19 mouse cellular contexts compared by ENCODE assay signal in genomic region chr12:83405374-83406125, GRCm38 (mm10).
A peak's percentile ranks its signal among the peaks of the same experiment; 100 is the strongest.
DNase-seq lines count a peak whose midpoint lies in the region; ATAC-seq and TF ChIP-seq lines count a peak whose summit lies in the region.
"Had no signal": no experiment of that assay in that cellular context is flagged by ENCODE, and none has a peak within 500 bp of the region (broad histone marks: within the 10 kb centered on the region; RNA-seq: fewer than 3 reads in every experiment).

No protein-coding gene starts in this region.

- peak; percentile 54; the same call in 1 of the 2 replicates for ATAC-seq in kidney, embryonic 16.5 days (ENCODE audit: low FRiP score, low TSS enrichment)
- ATAC-seq: forebrain, embryonic 13.5 days; hindbrain, postnatal 0 days; Patski had no signal

- no peaks in the 10 kb centered on the region for H3K9me3 ChIP-seq in kidney, embryonic 16.5 days (ENCODE audit: low read length)
- H3K9me3 ChIP-seq: forebrain, embryonic 13.5 days; heart, embryonic 15.5 days; midbrain, embryonic 12.5 days had no signal

- H3K9ac ChIP-seq in kidney, embryonic 16.5 days (replicated peaks; ENCODE audit: low read length) = no peak overlapping the region
- H3K9ac ChIP-seq: forebrain, embryonic 13.5 days; heart, embryonic 15.5 days; liver, embryonic 14.5 days; midbrain, embryonic 12.5 days had no signal

- H3K36me3 ChIP-seq in kidney, embryonic 16.5 days (ENCODE audit: insufficient read depth, low read length) = no peaks in the 10 kb centered on the region
- H3K36me3 ChIP-seq: heart, embryonic 15.5 days; midbrain, embryonic 12.5 days had no signal

- no peak for DNase-seq in cerebellum, adult 2 months
- DNase-seq in cerebellum, adult 9-11 months = no peak
- peak; percentile 17 for DNase-seq in kidney, adult 18-20 months
- DNase-seq in kidney, postnatal 10 days = no peak
- peak; percentile 61 for DNase-seq in yolk sac, embryonic 10.5 days (ENCODE audit: low spot score)
- DNase-seq in spleen, postnatal 10 days (ENCODE audit: low spot score in 2 of 2) = no peak
- DNase-seq in adrenal gland, adult (ENCODE audit: inconsistent age in 2 of 2, low spot score in 1 of 2) = no peak
- DNase-seq: adrenal gland, postnatal 10 days; heart, adult 18-20 months; thymus, adult 18-20 months had no signal

- TF ChIP-seq CTCF in cerebellum, adult 2 months (IDR thresholded peaks at IDR 0.05; ENCODE audit: borderline replicate concordance, insufficient read depth, low read depth, low read length) = no peak

- H3K27me3 ChIP-seq in cerebellum, adult 2 months (ENCODE audit: control insufficient read depth, insufficient read depth, low read length) = no peaks in the 10 kb centered on the region
- H3K27me3 ChIP-seq in kidney, embryonic 16.5 days (ENCODE audit: insufficient read depth, low read length) = no peaks in the 10 kb centered on the region
- H3K27me3 ChIP-seq: forebrain, embryonic 13.5 days; heart, embryonic 15.5 days; midbrain, embryonic 12.5 days had no signal

- 73% methylated on average over 12 of the region's 12 CpGs for WGBS in cerebellum, adult 2 months
- WGBS in kidney, embryonic 16.5 days = 85% methylated on average over 12 of the region's 12 CpGs

- H3K4me2 ChIP-seq in kidney, embryonic 16.5 days (replicated peaks; ENCODE audit: low read depth, low read length) = no peak overlapping the region
- H3K4me2 ChIP-seq: forebrain, embryonic 13.5 days; heart, embryonic 15.5 days; midbrain, embryonic 12.5 days had no signal

- peak overlapping the region; percentile 12 for H3K27ac ChIP-seq in cerebellum, adult 2 months (ENCODE audit: insufficient read depth, low read length)
- no peak overlapping the region for H3K27ac ChIP-seq in kidney, embryonic 16.5 days (ENCODE audit: low read length)
- H3K27ac ChIP-seq: forebrain, embryonic 13.5 days; heart, embryonic 15.5 days; hindbrain, postnatal 0 days; kidney, postnatal 0 days; liver, embryonic 14.5 days; macrophage; midbrain, embryonic 12.5 days had no signal

- TF ChIP-seq POLR2A in cerebellum, adult 2 months (IDR thresholded peaks at IDR 0.05; ENCODE audit: borderline replicate concordance, insufficient read depth, low read length) = no peak

- H3K4me3 ChIP-seq in cerebellum, adult 2 months (replicated peaks; ENCODE audit: insufficient read depth, low read depth, low read length) = no peak overlapping the region
- no peak overlapping the region for H3K4me3 ChIP-seq in kidney, embryonic 16.5 days (ENCODE audit: low read length)
- H3K4me3 ChIP-seq: forebrain, embryonic 13.5 days; heart, embryonic 15.5 days; midbrain, embryonic 12.5 days had no signal

- H3K4me1 ChIP-seq in cerebellum, adult 2 months (ENCODE audit: control insufficient read depth, insufficient read depth, low read length) = peaks cover 48% of the 10 kb centered on the region
- peaks cover 7% of the 10 kb centered on the region for H3K4me1 ChIP-seq in kidney, embryonic 16.5 days (ENCODE audit: insufficient read depth, low read length)
- H3K4me1 ChIP-seq: forebrain, embryonic 13.5 days; midbrain, embryonic 12.5 days had no signal

Comparison
In these comparisons a context has a peak if more than half of its experiments do, and no peak if none do; other contexts are left out.
1. DNase-seq: peak in kidney, adult 18-20 months (single experiment) and yolk sac, embryonic 10.5 days (single experiment); none in cerebellum, adult 2 months (0 of 2), cerebellum, adult 9-11 months (single experiment), kidney, postnatal 10 days (single experiment), spleen, postnatal 10 days (0 of 2) and adrenal gland, adult (0 of 2).